Mouse (Mus musculus): ENCODE results near the gene Slc22a23. TPM values are rescaled to one million over a fixed set of nuclear protein-coding genes. Genes with fewer than 3 reads are reported as not detected.
"Not testable (repeated sequence)": the region's sequence is repeated elsewhere in the genome, so short reads cannot be mapped to it uniquely, and the experiment has no call there.

The Slc22a23 gene
- under 1 TPM; 0.32 to 0.46 TPM for polyA plus RNA-seq (2017; shearing (Covaris generic))

GRCm38 (mm10) chr13:34345128-34346085, at the start of gene Slc22a23:
Gene Slc22a23, minus strand, starts transcription at chr13:34345182.
- no peak for ATAC-seq

GRCm38 (mm10) chr13:34394305-34394704, 49.3 kb upstream of the Slc22a23 start:
- ATAC-seq, result not testable (repeated sequence)

- no peak for ATAC-seq
Observed at GRCm38 (mm10) chr13:34392376-34392775, 47.4 kb upstream of the Slc22a23 start.

GRCm38 (mm10) chr13:34388219-34388618, 43.2 kb upstream of the Slc22a23 start:
- no peak for ATAC-seq

GRCm38 (mm10) chr13:34383416-34383815, 38.4 kb upstream of the Slc22a23 start:
- ATAC-seq, result no peak

- no peak for ATAC-seq
Observed at GRCm38 (mm10) chr13:34378926-34379325, 33.9 kb upstream of the Slc22a23 start.

GRCm38 (mm10) chr13:34375145-34375544, 30.2 kb upstream of the Slc22a23 start:
- ATAC-seq, result no peak

- no peak for ATAC-seq
Observed at GRCm38 (mm10) chr13:34372870-34373478, 28.0 kb upstream of the Slc22a23 start.

GRCm38 (mm10) chr13:34371951-34372869, 27.2 kb upstream of the Slc22a23 start:
- no peak for ATAC-seq

GRCm38 (mm10) chr13:34370281-34370825, 25.4 kb upstream of the Slc22a23 start:
- no peak for ATAC-seq

- ATAC-seq, result no peak
Observed at GRCm38 (mm10) chr13:34365226-34365625, 20.2 kb upstream of the Slc22a23 start.

- no peak for ATAC-seq
Observed at GRCm38 (mm10) chr13:34355656-34356055, 10.7 kb upstream of the Slc22a23 start.

- no peak for ATAC-seq
Observed at GRCm38 (mm10) chr13:34354830-34355624, 10.0 kb upstream of the Slc22a23 start.

- ATAC-seq, result no peak
Observed at GRCm38 (mm10) chr13:34353241-34353640, 8.3 kb upstream of the Slc22a23 start.

- no peak for ATAC-seq
Observed at GRCm38 (mm10) chr13:34351437-34351836, 6.5 kb upstream of the Slc22a23 start.

GRCm38 (mm10) chr13:34347960-34348889, 3.2 kb upstream of the Slc22a23 start:
- ATAC-seq, result no peak

- ATAC-seq, result no peak
Observed at GRCm38 (mm10) chr13:34346748-34347147, 1.8 kb upstream of the Slc22a23 start.

- ATAC-seq, result no peak
Observed at GRCm38 (mm10) chr13:34346238-34346637, 1.3 kb upstream of the Slc22a23 start.

GRCm38 (mm10) chr13:34344376-34345127, 430 bp downstream of the Slc22a23 start:
- ATAC-seq, result no peak
